Comparison of ENCODE assay signal across 8 mouse cellular contexts in the genomic region with DNA sequence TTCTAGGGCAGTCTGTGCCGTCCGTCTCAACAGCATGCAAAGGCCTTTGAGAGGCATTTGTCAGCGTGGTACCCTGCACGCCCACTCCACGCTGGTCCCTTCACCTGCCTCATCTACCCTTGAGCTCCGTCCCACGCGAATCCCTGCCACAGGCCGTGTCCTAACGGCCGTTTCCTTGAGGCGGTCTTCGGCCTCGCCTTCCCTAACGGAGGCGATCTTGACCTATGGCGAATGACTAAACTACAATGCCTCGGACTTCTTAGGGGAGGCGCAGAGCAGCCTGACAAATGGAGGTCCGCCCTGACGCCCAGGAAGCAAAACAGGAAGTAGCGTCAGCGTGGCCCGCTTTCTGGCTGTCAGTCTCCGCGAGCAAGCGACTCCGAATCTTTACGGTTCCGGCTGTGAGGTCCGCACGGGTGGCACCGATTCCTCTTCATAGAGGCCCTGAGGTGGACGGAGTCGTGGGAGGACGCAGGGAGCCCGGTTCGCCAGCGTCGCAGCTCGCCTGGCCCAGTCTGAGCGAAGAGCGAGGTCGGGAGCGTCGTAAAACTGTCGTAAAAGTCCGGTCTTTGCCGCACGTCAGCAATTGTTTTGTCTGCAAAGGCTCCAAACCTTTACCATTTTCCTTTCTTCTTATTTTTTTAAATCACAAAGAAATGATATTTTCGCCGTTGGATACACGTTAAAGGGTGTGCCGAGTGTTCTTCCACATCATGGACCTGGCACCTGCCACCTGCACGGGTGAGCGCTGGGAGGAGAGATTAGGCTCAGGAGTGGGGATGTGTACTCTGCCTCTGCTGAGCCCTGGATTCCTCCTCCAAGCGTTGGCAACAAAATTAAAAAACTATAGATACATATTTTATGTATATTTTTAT. TPM values are rescaled to one million over a fixed set of nuclear protein-coding genes. Genes with fewer than 3 reads are reported as not detected.
DNase-seq lines count a peak whose midpoint lies in the region; ATAC-seq lines count a peak whose summit lies in the region.

No protein-coding gene starts in this region.

- ATAC-seq in CD4-positive, CD25-positive, alpha-beta regulatory T cell, adult 4 months = peak; percentile 96
- peak; percentile 72 for ATAC-seq in heart, embryonic 14.5 days (ENCODE audit: insufficient number of reproducible peaks, insufficient read depth, low FRiP score, low read depth)
- ATAC-seq in liver, embryonic 13.5 days (ENCODE audit: low read depth) = peak; percentile 88
- ATAC-seq in stomach, embryonic 16.5 days (ENCODE audit: insufficient read depth, low FRiP score) = peak; percentile 89

- WGBS in heart, embryonic 14.5 days = under 1% methylated on average over 57 of the region's 57 CpGs
- under 1% methylated on average over 57 of the region's 57 CpGs for WGBS in liver, embryonic 13.5 days (ENCODE audit: insufficient replicate concordance)
- under 1% methylated on average over 57 of the region's 57 CpGs for WGBS in stomach, embryonic 16.5 days

- peak; percentile 89 for DNase-seq in c-Kit-negative CD71-positive TER-119-positive erythroid progenitor cells, embryonic 14.5 days (ENCODE audit: low read depth, low spot score)
- DNase-seq in fibroblast of lung, adult 2 months (ENCODE audit: low read depth) = peak; percentile 75
- DNase-seq in kidney, postnatal 14 days = peak; percentile 90
- peak; percentile 79 for DNase-seq in liver, embryonic 13.5 days
- DNase-seq in neural tube, embryonic 10.5 days (ENCODE audit: extremely low spot score, low spot score) = peak; percentile 94

- H3K27ac ChIP-seq in heart, embryonic 14.5 days (replicated peaks in 1 of 2; ENCODE audit: control insufficient read depth in 1 of 2, insufficient read depth in 1 of 2, low read depth in 2 of 2, low read length in 2 of 2) = peak overlapping the region; percentile 90 to 99
- H3K27ac ChIP-seq in liver, embryonic 13.5 days = peak overlapping the region; percentile 88
- peak overlapping the region; percentile 95 for H3K27ac ChIP-seq in stomach, embryonic 16.5 days (ENCODE audit: low read length)

- no peaks in the 10 kb centered on the region for H3K36me3 ChIP-seq in heart, embryonic 14.5 days (ENCODE audit: control insufficient read depth, insufficient read depth, low read length)
- no peaks in the 10 kb centered on the region for H3K36me3 ChIP-seq in liver, embryonic 13.5 days
- H3K36me3 ChIP-seq in stomach, embryonic 16.5 days (ENCODE audit: control insufficient read depth, insufficient read depth, low read length) = no peaks in the 10 kb centered on the region

- H3K9me3 ChIP-seq in heart, embryonic 14.5 days (ENCODE audit: control insufficient read depth, low read length) = peaks cover 4% of the 10 kb centered on the region; the same call in 1 of the 2 replicates
- H3K9me3 ChIP-seq in liver, embryonic 13.5 days (replicated peaks) = no peaks in the 10 kb centered on the region
- H3K9me3 ChIP-seq in stomach, embryonic 16.5 days (replicated peaks; ENCODE audit: control insufficient read depth, low read length) = no peaks in the 10 kb centered on the region

- H3K9ac ChIP-seq in heart, embryonic 14.5 days (ENCODE audit: low read length) = peak overlapping the region; percentile 78
- peak overlapping the region; percentile 83 for H3K9ac ChIP-seq in liver, embryonic 13.5 days
- H3K9ac ChIP-seq in stomach, embryonic 16.5 days (ENCODE audit: low read length) = peak overlapping the region; percentile 92

- H3K4me1 ChIP-seq in heart, embryonic 14.5 days (ENCODE audit: control insufficient read depth in 2 of 2, insufficient read depth in 2 of 2, low read length in 2 of 2) = 0 out of 4 replicates have a peak, but pooled peaks cover 0 to 7% of the 10 kb centered on the region in 2 experiments
- peaks cover 7% of the 10 kb centered on the region for H3K4me1 ChIP-seq in liver, embryonic 13.5 days (replicated peaks)
- no peaks in the 10 kb centered on the region for H3K4me1 ChIP-seq in stomach, embryonic 16.5 days (ENCODE audit: control insufficient read depth, insufficient read depth, low read length)

- peak overlapping the region; percentile 57 to 97 for H3K4me3 ChIP-seq in heart, embryonic 14.5 days (ENCODE audit: control insufficient read depth in 1 of 2, insufficient read depth in 1 of 2, low read depth in 1 of 2, low read length in 2 of 2)
- peak overlapping the region; percentile 79 for H3K4me3 ChIP-seq in liver, embryonic 13.5 days (replicated peaks)
- H3K4me3 ChIP-seq in stomach, embryonic 16.5 days (replicated peaks; ENCODE audit: low read length) = peak overlapping the region; percentile 77

- H3K27me3 ChIP-seq in heart, embryonic 14.5 days (ENCODE audit: control insufficient read depth, insufficient read depth, low read length) = no peaks in the 10 kb centered on the region
- H3K27me3 ChIP-seq in liver, embryonic 13.5 days = no peaks in the 10 kb centered on the region
- H3K27me3 ChIP-seq in stomach, embryonic 16.5 days (ENCODE audit: control insufficient read depth, insufficient read depth, low read length) = no peaks in the 10 kb centered on the region

- peak overlapping the region; percentile 85 for H3K4me2 ChIP-seq in heart, embryonic 14.5 days (ENCODE audit: low read length)
- peak overlapping the region; percentile 86 for H3K4me2 ChIP-seq in liver, embryonic 13.5 days
- H3K4me2 ChIP-seq in stomach, embryonic 16.5 days (ENCODE audit: low read depth, low read length) = peak overlapping the region; percentile 69

RNA-seq across cellular contexts. Expression of a gene that starts 26.2 kb away (rescaled TPM):
- polyA plus RNA-seq in CD4-positive, CD25-positive, alpha-beta regulatory T cell, adult 4 months (2017; shearing (Covaris generic)) = 10 to 100 TPM; 12.3 to 18.8 TPM
- polyA plus RNA-seq in heart, embryonic 14.5 days (2014; fragmentation: Nextera tagmentation; extraction: Ambion mirVana) = 11.0 and 11.8 TPM in 2 replicates
- polyA plus RNA-seq in liver, embryonic 13.5 days (2015; fragmentation: Nextera tagmentation; extraction: Ambion mirVana) = 2.3 and 3.0 TPM in 2 replicates
- polyA plus RNA-seq in stomach, embryonic 16.5 days (2015; fragmentation: Nextera tagmentation; extraction: Ambion mirVana) = 15.6 and 16.9 TPM in 2 replicates

RNA-seq across cellular contexts. Expression of a gene that starts 35.3 kb away (rescaled TPM):
- 100 to 1,000 TPM; 274 to 342 TPM for polyA plus RNA-seq in CD4-positive, CD25-positive, alpha-beta regulatory T cell, adult 4 months (2017; shearing (Covaris generic))
- 345 and 375 TPM in 2 replicates for polyA plus RNA-seq in heart, embryonic 14.5 days (2014; fragmentation: Nextera tagmentation; extraction: Ambion mirVana)
- polyA plus RNA-seq in liver, embryonic 13.5 days (2015; fragmentation: Nextera tagmentation; extraction: Ambion mirVana) = 310 and 314 TPM in 2 replicates
- 345 and 393 TPM in 2 replicates for polyA plus RNA-seq in stomach, embryonic 16.5 days (2015; fragmentation: Nextera tagmentation; extraction: Ambion mirVana)

RNA-seq across cellular contexts. Expression of a gene that starts 37.2 kb away (rescaled TPM):
- polyA plus RNA-seq in CD4-positive, CD25-positive, alpha-beta regulatory T cell, adult 4 months (2017; shearing (Covaris generic)) = 10 to 100 TPM; 54.4 to 79.2 TPM
- 7.6 and 10.6 TPM in 2 replicates for polyA plus RNA-seq in heart, embryonic 14.5 days (2014; fragmentation: Nextera tagmentation; extraction: Ambion mirVana)
- polyA plus RNA-seq in liver, embryonic 13.5 days (2015; fragmentation: Nextera tagmentation; extraction: Ambion mirVana) = 4.0 and 5.0 TPM in 2 replicates
- 15.5 and 17.8 TPM in 2 replicates for polyA plus RNA-seq in stomach, embryonic 16.5 days (2015; fragmentation: Nextera tagmentation; extraction: Ambion mirVana)

RNA-seq across cellular contexts. Expression of a gene that starts 44.6 kb away (rescaled TPM):
- polyA plus RNA-seq in CD4-positive, CD25-positive, alpha-beta regulatory T cell, adult 4 months (2017; shearing (Covaris generic)) = 10 to 100 TPM; 19.7 to 22.9 TPM
- polyA plus RNA-seq in heart, embryonic 14.5 days (2014; fragmentation: Nextera tagmentation; extraction: Ambion mirVana) = 45.5 and 48.5 TPM in 2 replicates
- 31.8 and 35.3 TPM in 2 replicates for polyA plus RNA-seq in liver, embryonic 13.5 days (2015; fragmentation: Nextera tagmentation; extraction: Ambion mirVana)
- polyA plus RNA-seq in stomach, embryonic 16.5 days (2015; fragmentation: Nextera tagmentation; extraction: Ambion mirVana) = 40.7 and 41.6 TPM in 2 replicates

Comparison
In these comparisons a context has a peak if more than half of its experiments do, and no peak if none do; other contexts are left out.
1. Peak in every context shown above with its lines: DNase-seq, ATAC-seq, H3K4me3 ChIP-seq and H3K27ac ChIP-seq.